Mouse (Mus musculus) heart, embryonic 12.5 days (tissue): ENCODE results near the gene Mrpl20. TPM values are rescaled to one million over a fixed set of nuclear protein-coding genes. Genes with fewer than 3 reads are reported as not detected.
A peak's percentile ranks its signal among the peaks of the same experiment; 100 is the strongest.

Experiments used
- ATAC-seq: fragments of 200-750 bp; cut with Nextera tagmentation; 2 replicates; pipeline ENCODE4 v1.8.0; 2017; ENCODE audit warnings: moderate TSS enrichment, moderate library complexity; ENCODE audit not compliant: insufficient number of reproducible peaks, low FRiP score
- H3K27ac ChIP-seq: fragments of 300-500 bp; sonication (generic); 2 replicates; pipeline ENCODE4 v1.5.1; 2016; ENCODE audit warnings: mild to moderate bottlenecking, moderate library complexity; ENCODE audit not compliant: poor library complexity, severe bottlenecking
- H3K27me3 ChIP-seq: fragments of 300-500 bp; sonication (generic); replicated peaks from 2 replicates; pipeline ENCODE4 v1.6.1; 2016; ENCODE audit warnings: mild to moderate bottlenecking, moderate library complexity
- H3K36me3 ChIP-seq: fragments of 300-500 bp; sonication (generic); 2 replicates; pipeline ENCODE4 v1.6.1; 2016; ENCODE audit warnings: mild to moderate bottlenecking, moderate library complexity
- H3K4me1 ChIP-seq: fragments of 300-500 bp; sonication (generic); replicated peaks from 2 replicates; pipeline ENCODE4 v1.6.1; 2016; ENCODE audit warnings: mild to moderate bottlenecking
- H3K4me2 ChIP-seq: fragments of 300-500 bp; sonication (generic); 2 replicates; pipeline ENCODE4 v1.6.1; 2016; ENCODE audit warnings: mild to moderate bottlenecking, moderate library complexity
- H3K4me3 ChIP-seq: fragments of 300-500 bp; sonication (generic); 2 replicates; pipeline ENCODE4 v1.5.1; 2016; ENCODE audit warnings: mild to moderate bottlenecking
- H3K9ac ChIP-seq: fragments of 300-500 bp; sonication (generic); 2 replicates; pipeline ENCODE4 v1.6.1; 2016; ENCODE audit warnings: mild to moderate bottlenecking, moderate library complexity
- H3K9me3 ChIP-seq: fragments of 300-500 bp; sonication (generic); replicated peaks from 2 replicates; pipeline ENCODE4 v1.6.1; 2016; ENCODE audit warnings: mild to moderate bottlenecking, moderate library complexity
- WGBS: fragments of 180-500 bp; shearing (Covaris S2); methylation state at CpG from one replicate; pipeline ENCODE4 v1.1.7; 2016; 5-methylcytosine and 5-hydroxymethylcytosine counted together
- polyA plus RNA-seq: library from polyadenylated mRNA; unstranded; fragments of >200 nt; fragmentation: Nextera tagmentation; extraction: Ambion mirVana; gene quantifications from 2 replicates; pipeline ENCODE4 v1.2.1, GENCODE M21; 2016

Gene Mrpl20
- polyA plus RNA-seq, 1 experiment from 2014 or later, result 151 TPM

DNA sequence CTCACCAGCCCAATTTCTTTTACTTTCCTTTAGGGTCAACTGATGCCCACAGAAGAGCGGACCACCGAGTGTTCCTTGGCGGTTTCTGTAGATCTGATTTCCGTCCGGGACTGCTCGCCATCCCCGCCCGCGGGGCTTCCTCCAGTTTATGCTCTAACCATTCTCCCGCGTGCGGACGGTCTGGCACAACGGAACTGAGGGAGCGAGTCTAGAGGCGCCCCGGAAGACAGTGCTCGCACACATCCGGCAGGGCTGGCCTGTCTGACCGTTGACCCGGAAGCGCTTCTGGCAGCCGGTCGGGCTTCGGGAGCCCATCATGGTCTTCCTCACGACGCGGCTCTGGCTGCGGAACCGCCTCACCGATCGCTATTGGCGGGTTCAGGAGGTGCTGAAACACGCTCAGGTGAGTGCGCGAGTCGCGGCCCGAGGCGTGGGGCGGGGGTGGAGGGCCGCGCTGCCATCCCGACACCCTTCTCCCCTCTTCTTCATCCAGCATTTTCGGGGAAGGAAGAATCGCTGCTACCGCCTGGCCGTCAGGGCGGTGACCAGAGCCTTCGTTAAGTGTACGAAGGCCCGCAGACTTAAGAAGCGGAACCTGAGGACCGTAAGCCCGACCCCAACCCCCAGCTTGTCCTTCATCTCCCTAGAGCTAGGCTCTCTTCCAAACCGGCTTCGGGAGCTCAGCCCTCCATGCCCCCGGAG is 813 bp downstream of the Mrpl20 start:
- peak; percentile 98 for ATAC-seq
- Histone ChIP-seq H3K4me2 (peak overlapping the region; percentile 75), H3K4me1 (peaks cover 21% of the 10 kb centered on the region), H3K27ac (peak overlapping the region; percentile 73), H3K36me3 (peaks cover 21% of the 10 kb centered on the region), H3K4me3 (peak overlapping the region; percentile 90), H3K9me3 (no peaks in the 10 kb centered on the region), H3K9ac (peak overlapping the region; percentile 91), H3K27me3 (no peaks in the 10 kb centered on the region)
- 0% methylated on average over 58 of the region's 58 CpGs for WGBS

DNA sequence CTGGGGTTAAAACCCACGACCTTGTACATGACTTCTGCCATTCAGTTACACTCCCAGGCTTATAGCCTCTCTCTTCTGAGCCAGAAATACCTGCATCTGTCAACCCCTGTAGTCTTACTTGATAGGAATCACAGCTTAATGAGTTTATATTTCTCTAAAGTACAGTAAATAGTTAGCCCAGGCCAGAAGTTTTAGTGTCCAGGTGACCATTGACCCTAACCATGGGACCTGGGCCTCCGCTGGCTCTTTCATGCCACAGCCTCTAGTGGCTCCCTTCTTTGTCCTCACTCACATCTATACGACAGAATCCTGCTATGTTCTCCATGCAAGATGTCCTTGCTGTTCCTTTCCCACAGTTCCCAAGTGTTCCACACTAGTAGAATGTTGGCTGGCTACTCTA is 5.2 kb downstream of the Mrpl20 start:
- Histone ChIP-seq H3K9me3 (no peaks in the 10 kb centered on the region), H3K9ac (no peak overlapping the region), H3K27ac (no peak overlapping the region), H3K4me3 (no peak overlapping the region), H3K36me3 (peaks cover 48% of the 10 kb centered on the region), H3K27me3 (no peaks in the 10 kb centered on the region), H3K4me1 (peaks cover 28% of the 10 kb centered on the region), H3K4me2 (no peak overlapping the region)
- WGBS, result 87% methylated on average over 3 of the region's 3 CpGs
- ATAC-seq, result no peak

DNA sequence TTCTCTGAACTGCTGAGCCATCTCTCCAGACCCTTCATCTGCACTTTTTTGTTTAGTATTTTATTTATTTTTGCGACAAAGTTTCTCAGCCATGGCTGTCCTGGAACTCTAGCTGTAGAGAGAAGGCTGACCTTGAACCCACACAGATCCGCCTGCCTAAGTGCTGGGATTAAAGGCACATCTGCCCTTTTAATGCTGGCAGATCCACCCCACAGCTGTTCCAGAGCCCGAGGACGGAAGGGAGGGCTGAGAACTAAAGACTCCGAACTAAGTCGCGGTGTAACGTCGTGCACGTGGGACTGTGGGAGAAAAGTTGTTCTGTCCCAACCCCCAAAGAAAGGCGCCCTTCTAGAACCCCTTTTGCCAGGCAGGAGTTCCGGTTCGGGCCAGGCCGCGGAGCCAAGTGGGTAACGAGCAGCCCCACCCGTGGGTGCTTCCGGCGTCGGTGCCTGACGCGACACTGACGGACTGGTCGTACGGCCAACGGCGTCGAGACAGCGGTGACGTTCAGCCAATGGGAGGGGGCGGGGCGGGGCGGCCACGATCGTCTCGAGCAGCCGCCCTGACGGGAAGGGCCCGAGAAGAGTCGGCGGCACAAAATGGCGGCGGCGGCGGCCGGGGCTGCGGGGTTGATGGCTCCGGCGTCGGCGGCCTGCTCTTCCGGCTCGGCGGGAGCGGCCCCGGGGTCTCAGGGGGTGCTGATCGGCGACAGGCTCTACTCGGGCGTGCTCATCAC is 9.4 kb downstream of the Mrpl20 start, which contains the start of gene Ccnl2:
TSS of gene Ccnl2 (plus strand) at position 561 of the 736 bp plus-strand sequence.
- peaks cover 30% of the 10 kb centered on the region for H3K4me1 ChIP-seq
- H3K4me2 ChIP-seq, result peak within 1 kb of the TSS; percentile 92
- H3K9me3 ChIP-seq, result no peaks in the 10 kb centered on the region
- H3K9ac ChIP-seq, result peak within 1 kb of the TSS; percentile 99
- peaks cover 75% of the 10 kb centered on the region for H3K36me3 ChIP-seq
- peak within 1 kb of the TSS; percentile 96 for H3K4me3 ChIP-seq
- ATAC-seq, result peak; percentile 100
- peak within 1 kb of the TSS; percentile 91 for H3K27ac ChIP-seq
- under 1% methylated on average over 60 of the region's 60 CpGs for WGBS
- H3K27me3 ChIP-seq, result no peaks in the 10 kb centered on the region

DNA sequence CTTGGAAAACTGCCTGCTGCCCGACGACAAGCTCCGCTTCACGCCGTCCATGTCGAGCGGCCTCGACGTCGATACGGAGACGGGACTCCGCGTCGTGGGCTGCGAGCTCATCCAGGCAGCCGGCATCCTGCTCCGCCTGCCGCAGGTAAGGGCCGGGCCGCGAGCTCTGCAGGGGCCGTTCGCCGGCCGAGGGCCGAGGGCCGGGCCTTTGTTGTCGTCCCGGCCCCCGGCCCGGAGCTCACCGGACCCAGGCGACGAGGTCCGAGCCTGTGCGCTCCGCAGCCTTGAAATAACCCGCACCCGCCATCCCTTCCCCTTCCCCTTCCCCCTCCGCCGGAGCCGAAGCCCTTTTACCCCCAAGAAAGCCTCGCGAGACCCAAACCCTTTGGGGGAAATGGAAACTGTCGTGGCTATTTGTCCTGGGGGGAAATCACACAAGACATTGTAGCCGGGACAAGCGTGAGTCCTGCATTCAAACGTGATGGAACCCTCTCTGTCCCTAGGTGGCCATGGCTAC is 10.0 kb downstream of the Mrpl20 start:
- under 1% methylated on average over 49 of the region's 49 CpGs for WGBS
- H3K4me3 ChIP-seq, result peak overlapping the region; percentile 96
- H3K9ac ChIP-seq, result peak overlapping the region; percentile 99
- peaks cover 30% of the 10 kb centered on the region for H3K4me1 ChIP-seq
- H3K27ac ChIP-seq, result peak overlapping the region; percentile 78
- ATAC-seq, result peak; percentile 59
- no peaks in the 10 kb centered on the region for H3K27me3 ChIP-seq
- H3K36me3 ChIP-seq, result peaks cover 75% of the 10 kb centered on the region
- H3K4me2 ChIP-seq, result peak overlapping the region; percentile 92
- no peaks in the 10 kb centered on the region for H3K9me3 ChIP-seq

DNA sequence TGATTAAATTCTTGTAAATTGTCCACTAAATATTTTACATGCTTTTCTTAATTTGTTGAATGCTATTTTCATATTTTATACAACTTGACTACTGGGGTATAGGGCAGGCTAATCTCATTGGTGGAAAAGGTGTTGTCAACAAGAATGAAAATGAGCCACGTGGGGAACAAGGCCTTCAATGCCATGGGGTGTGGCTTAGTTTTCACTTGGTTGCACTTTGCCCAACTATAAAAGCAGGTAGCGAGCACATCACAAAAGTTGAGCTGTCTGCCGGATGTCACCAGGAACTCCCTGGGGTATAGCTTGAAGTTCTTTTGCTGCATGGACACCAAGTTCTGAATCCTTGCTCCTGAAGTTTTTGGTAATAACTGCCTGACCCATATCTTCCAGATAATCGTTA is 14.9 kb downstream of the Mrpl20 start:
- Histone ChIP-seq H3K36me3 (peaks cover 85% of the 10 kb centered on the region), H3K27ac (no peak overlapping the region), H3K9me3 (no peaks in the 10 kb centered on the region), H3K4me1 (peaks cover 21% of the 10 kb centered on the region), H3K4me3 (no peak overlapping the region), H3K27me3 (no peaks in the 10 kb centered on the region), H3K9ac (no peak overlapping the region), H3K4me2 (no peak overlapping the region)
- ATAC-seq, result no peak
- WGBS, result 91% methylated on average over 4 of the region's 4 CpGs

DNA sequence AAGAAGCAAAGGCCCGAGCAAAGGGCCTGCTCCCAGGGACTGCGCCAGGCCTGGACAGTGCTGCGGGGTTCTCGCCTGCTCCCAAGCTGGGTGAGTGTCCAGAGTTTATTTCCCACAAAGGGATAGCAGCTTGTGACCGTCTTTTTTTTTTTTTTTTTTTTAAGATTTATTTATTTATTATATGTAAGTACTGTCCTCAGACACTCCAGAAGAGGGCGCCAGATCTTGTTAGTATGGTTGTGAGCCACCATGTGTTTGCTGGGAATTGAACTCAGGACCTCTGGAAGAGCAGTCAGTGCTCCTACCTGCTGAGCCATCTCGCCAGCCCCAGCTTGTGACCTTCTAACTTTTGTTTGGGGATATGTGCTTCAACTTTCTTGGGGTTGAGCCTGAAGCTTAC is 18.3 kb downstream of the Mrpl20 start:
- ATAC-seq, result no peak
- Histone ChIP-seq H3K4me2 (no peak overlapping the region), H3K27ac (no peak overlapping the region), H3K4me3 (no peak overlapping the region), H3K36me3 (peaks cover 92% of the 10 kb centered on the region), H3K4me1 (no peaks in the 10 kb centered on the region), H3K9me3 (no peaks in the 10 kb centered on the region), H3K9ac (no peak overlapping the region), H3K27me3 (no peaks in the 10 kb centered on the region)
- WGBS, result 84% methylated on average over 7 of the region's 7 CpGs

DNA sequence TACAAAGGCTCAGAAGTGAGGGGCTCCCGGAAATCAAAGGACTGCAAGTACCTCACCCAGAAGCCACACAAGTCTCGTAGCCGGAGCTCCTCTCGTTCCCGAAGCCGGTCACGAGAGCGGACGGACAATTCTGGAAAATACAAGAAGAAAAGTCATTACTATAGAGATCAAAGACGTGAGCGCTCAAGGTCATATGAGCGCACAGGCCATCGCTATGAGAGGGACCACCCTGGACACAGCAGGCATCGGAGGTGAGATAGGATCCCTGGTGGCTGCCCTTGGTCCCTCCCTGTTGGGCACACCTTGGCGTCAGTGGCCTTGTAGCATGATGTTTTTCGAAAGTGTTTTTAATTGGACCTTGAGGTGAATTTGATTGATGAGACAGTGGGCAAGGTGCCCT is 20.8 kb downstream of the Mrpl20 start:
- Histone ChIP-seq H3K9me3 (no peaks in the 10 kb centered on the region), H3K9ac (no peak overlapping the region), H3K4me3 (no peak overlapping the region), H3K4me1 (no peaks in the 10 kb centered on the region), H3K27me3 (no peaks in the 10 kb centered on the region), H3K27ac (no peak overlapping the region), H3K36me3 (peaks cover 91% of the 10 kb centered on the region), H3K4me2 (no peak overlapping the region)
- 93% methylated on average over 16 of the region's 16 CpGs for WGBS
- no peak for ATAC-seq

DNA sequence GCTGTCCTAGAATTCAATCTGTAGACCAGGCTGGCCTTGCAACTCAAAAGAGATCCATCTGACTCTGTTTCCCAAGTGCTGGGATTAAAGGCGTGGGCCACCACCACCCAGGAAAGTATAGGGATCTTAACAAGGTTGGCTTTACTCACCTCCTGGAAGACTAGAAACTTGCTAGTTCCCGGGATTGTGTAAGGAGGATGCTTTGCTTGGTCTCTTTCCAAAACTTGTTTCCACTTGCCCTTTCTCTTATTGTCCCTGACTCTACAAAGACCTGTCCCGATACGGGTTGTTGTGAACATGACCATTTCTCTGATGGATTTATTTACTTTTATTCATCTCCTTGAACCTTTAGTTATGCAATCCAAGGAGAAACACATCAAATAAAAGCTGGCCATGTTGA is 27.2 kb downstream of the Mrpl20 start:
- 87% methylated on average over 4 of the region's 4 CpGs for WGBS
- Histone ChIP-seq H3K4me1 (peaks cover 27% of the 10 kb centered on the region), H3K9me3 (no peaks in the 10 kb centered on the region), H3K4me3 (no peak overlapping the region), H3K9ac (no peak overlapping the region), H3K27ac (no peak overlapping the region), H3K27me3 (no peaks in the 10 kb centered on the region), H3K36me3 (peaks cover 43% of the 10 kb centered on the region), H3K4me2 (no peak overlapping the region)
- no peak for ATAC-seq

DNA sequence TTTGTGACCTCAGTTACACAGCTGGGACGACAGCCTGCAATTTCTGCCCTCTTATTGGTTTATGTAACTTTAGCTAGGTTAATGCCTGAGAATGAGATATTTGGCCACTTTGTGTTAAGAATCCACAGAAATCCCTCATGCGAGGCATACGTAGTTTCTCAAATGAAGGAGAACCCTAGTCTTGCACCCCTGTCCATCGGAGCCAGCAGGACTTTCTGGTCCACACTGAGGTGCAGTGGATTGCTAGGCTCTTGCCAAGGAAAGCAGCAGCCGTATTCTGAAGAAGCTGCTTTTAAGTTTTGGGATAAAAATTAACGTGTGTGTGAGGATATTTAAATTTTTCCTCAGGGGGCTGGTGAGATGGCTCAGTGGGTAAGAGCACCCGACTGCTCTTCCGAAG is 27.9 kb downstream of the Mrpl20 start:
- Histone ChIP-seq H3K4me3 (0 out of 2 replicates have a peak overlapping the region, but pooled peaks have one; percentile 86), H3K4me1 (peaks cover 27% of the 10 kb centered on the region), H3K27ac (peak overlapping the region; percentile 90), H3K27me3 (no peaks in the 10 kb centered on the region), H3K36me3 (peaks cover 35% of the 10 kb centered on the region), H3K9ac (no peak overlapping the region), H3K4me2 (peak overlapping the region; percentile 91), H3K9me3 (no peaks in the 10 kb centered on the region)
- 52% methylated on average over 8 of the region's 8 CpGs for WGBS
- ATAC-seq, result no peak

DNA sequence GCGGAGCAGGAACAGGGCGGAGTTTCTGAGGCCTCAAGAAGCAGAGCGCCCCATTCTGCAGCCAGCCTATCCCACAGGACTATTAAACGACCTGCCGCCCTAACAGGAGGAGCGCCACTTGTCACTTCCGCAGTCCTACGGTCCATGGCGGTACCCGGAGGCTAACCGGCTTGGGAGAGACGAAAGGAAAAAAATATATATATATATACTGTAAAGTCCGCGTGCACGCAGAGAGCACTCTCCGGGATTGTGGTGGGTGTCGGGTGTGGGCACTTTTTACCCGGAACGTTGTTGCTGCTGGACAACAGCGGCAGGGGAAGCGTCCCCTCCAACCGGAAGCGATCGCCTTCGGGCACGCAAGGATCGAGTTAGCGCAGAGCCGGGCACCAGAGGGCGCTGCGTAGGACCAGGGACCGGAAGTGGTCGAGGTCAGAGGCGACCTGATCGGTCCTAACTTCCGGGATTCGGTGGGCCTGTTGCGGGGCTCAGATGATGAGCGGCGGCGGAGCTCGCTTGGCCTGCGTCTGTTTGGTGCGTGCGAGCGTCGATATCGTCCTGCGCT is 28.6 kb downstream of the Mrpl20 start, which contains the start of gene Aurkaip1:
TSS of gene Aurkaip1 (plus strand) at position 68 of the 562 bp plus-strand sequence.
- ATAC-seq, result peak; percentile 94
- Histone ChIP-seq H3K36me3 (peaks cover 32% of the 10 kb centered on the region), H3K27me3 (no peaks in the 10 kb centered on the region), H3K4me3 (peak within 1 kb of the TSS; percentile 86), H3K27ac (peak within 1 kb of the TSS; percentile 90), H3K4me1 (peaks cover 27% of the 10 kb centered on the region), H3K4me2 (peak within 1 kb of the TSS; percentile 91), H3K9me3 (no peaks in the 10 kb centered on the region), H3K9ac (peak within 1 kb of the TSS; percentile 95)
- WGBS, result under 1% methylated on average over 49 of the region's 49 CpGs

DNA sequence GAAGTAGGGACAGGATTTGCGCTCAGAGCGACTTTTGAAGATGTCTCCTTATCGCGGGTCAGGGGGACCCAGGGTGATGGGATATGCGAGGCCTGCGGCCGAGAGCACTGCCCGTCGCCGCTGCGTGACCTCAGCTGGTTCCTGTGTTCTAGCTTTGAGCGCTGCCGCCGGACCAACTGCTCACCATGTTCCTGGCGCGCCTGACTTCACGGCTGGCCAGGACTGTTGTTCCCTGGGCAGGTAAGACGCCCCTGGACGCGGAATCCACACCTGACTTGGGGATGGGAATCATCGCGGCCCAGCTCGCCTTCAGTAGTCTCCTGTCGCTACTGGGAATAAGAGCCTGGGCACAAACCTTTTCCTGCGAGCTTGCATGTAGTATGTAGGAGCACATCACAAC is 29.2 kb downstream of the Mrpl20 start:
- H3K36me3 ChIP-seq, result peaks cover 27% of the 10 kb centered on the region
- peak overlapping the region; percentile 95 for H3K9ac ChIP-seq
- H3K4me2 ChIP-seq, result peak overlapping the region; percentile 91
- H3K27me3 ChIP-seq, result no peaks in the 10 kb centered on the region
- no peaks in the 10 kb centered on the region for H3K9me3 ChIP-seq
- WGBS, result under 1% methylated on average over 25 of the region's 25 CpGs
- H3K4me1 ChIP-seq, result peaks cover 27% of the 10 kb centered on the region
- peak overlapping the region; percentile 90 for H3K27ac ChIP-seq
- H3K4me3 ChIP-seq, result peak overlapping the region; percentile 86
- ATAC-seq, result peak; percentile 36
